Mouse (Mus musculus) G1E (cell line): Measurements from ENCODE around the gene Cd3d.

Source experiments
- CTCF ChIP-seq: IDR thresholded peaks from 2 replicates; pipeline ENCODE4 v1.5.1; 2012; ENCODE audit warnings: low read depth, low read length, inconsistent platforms, mixed read lengths
- GATA1 ChIP-seq: IDR thresholded peaks from 2 replicates; pipeline ENCODE4 v1.6.1; 2012; ENCODE audit warnings: borderline replicate concordance, low read length, inconsistent platforms, mixed read lengths
- TAL1 ChIP-seq: conservative IDR thresholded peaks from 2 replicates; pipeline ENCODE4 v1.6.1; 2012; ENCODE audit warnings: low read depth, low read length, inconsistent platforms, mixed read lengths

DNA sequence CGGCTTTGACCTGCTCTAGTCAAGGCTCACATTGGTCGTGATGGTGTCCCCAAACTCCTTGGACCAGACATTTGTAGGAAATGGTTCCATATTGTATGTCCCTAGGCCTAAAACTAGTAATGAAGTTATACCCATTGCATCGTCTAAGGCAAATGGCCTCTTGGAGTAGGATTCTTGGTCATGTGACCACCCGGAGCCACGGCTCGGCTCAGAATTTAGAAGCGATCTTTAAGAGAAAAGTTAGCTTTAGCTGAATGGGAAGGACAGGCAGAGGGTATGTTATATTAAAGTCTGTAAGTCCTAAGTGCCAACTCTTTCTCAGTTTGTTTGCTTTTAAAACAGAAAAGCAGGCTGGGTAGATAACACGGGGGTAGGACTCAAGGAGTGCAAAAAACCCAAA lies 495 bp downstream of the Cd3d start:
- TF ChIP-seq CTCF = no peak
- TF ChIP-seq TAL1 = no peak
- no peak for TF ChIP-seq GATA1
